Mouse (Mus musculus) neural tube, embryonic 12.5 days (tissue): ENCODE measurements at regions not wholly inside any gene's neighbourhood (a gene's known extent, or its start where the extent isn't known, plus 50 kb on each side); places are given as distances from the start of the nearest gene placed in this dataset.

Experiments
- ATAC-seq: fragments of 200-750 bp; cut with Nextera tagmentation; 2 replicates; pipeline ENCODE4 v1.8.0; 2017; ENCODE audit warnings: low read depth, mild to moderate bottlenecking, moderate TSS enrichment, moderate library complexity; ENCODE audit not compliant: low FRiP score
- H3K27ac ChIP-seq: fragments of 300-500 bp; sonication (generic); 2 replicates; pipeline ENCODE4 v1.5.1; 2016
- H3K27me3 ChIP-seq: fragments of 300-500 bp; sonication (generic); replicated peaks from 2 replicates; pipeline ENCODE4 v1.6.1; 2016; ENCODE audit warnings: mild to moderate bottlenecking
- H3K36me3 ChIP-seq: fragments of 300-500 bp; sonication (generic); 2 replicates; pipeline ENCODE4 v1.6.1; 2016; ENCODE audit warnings: mild to moderate bottlenecking
- H3K4me1 ChIP-seq: fragments of 300-500 bp; sonication (generic); 2 replicates; pipeline ENCODE4 v1.6.1; 2016
- H3K4me2 ChIP-seq: fragments of 300-500 bp; sonication (generic); replicated peaks from 2 replicates; pipeline ENCODE4 v1.6.1; 2016; ENCODE audit warnings: mild to moderate bottlenecking
- H3K4me3 ChIP-seq: fragments of 300-500 bp; sonication (generic); 2 replicates; pipeline ENCODE4 v1.5.1; 2016
- H3K9ac ChIP-seq: fragments of 300-500 bp; sonication (generic); 2 replicates; pipeline ENCODE4 v1.6.1; 2016; ENCODE audit warnings: mild to moderate bottlenecking
- H3K9me3 ChIP-seq: fragments of 300-500 bp; sonication (generic); 2 replicates; pipeline ENCODE4 v1.6.1; 2016; ENCODE audit warnings: mild to moderate bottlenecking
- WGBS: fragments of 180-500 bp; shearing (Covaris S2); methylation state at CpG from one replicate; pipeline ENCODE4 v1.1.7; 2016; 5-methylcytosine and 5-hydroxymethylcytosine counted together

DNA sequence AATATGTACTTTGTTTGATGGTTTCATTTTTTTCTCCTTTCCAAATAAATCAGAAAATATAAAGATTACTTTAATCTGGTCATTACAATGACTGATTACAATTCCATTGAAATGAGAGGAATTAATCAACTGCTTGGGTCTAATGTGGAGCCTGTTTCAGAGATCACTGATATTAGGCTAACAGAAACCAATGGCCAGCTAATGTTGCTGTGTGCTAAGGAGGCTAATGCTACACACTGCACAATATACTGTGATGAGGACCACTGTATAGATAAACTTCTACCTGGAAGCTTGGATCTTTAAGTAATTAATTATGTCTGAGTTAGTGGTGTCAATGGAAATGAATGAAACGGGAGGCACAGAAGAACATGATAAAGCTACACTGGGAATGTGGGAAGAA, 284.6 kb upstream of the Dab2 start:
- 77% methylated on average over 1 of the region's 1 CpGs for WGBS
- no peaks in the 10 kb centered on the region for H3K36me3 ChIP-seq
- ATAC-seq, result 0 out of 2 replicates have a peak, but pooled peaks have one; percentile 68

DNA sequence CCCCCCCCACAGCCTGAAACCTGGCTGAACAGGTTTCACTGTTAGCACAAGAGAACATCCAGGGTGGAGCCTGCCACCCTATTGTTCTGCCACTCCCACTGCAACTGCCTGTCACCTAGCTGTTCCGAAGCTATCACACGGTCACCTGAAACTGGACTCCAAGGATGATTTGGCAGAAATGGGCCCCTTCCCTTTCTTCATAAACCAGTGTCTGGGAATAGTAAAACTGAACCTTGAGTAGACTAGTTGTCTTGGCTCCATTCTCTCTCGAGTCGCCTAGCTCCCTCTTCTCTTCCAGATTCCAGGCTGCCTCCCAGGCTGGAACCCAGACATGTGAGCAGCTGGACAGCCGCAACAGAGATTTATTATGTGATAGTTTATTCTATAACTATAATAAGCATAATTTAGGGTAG, 282.9 kb upstream of the Dab2 start:
- H3K27me3 ChIP-seq, result no peaks in the 10 kb centered on the region
- no peak overlapping the region for H3K27ac ChIP-seq
- ATAC-seq, result no peak
- no peak overlapping the region for H3K4me3 ChIP-seq
- H3K9me3 ChIP-seq, result no peaks in the 10 kb centered on the region
- no peak overlapping the region for H3K4me2 ChIP-seq
- 69% methylated on average over 5 of the region's 5 CpGs for WGBS
- no peak overlapping the region for H3K9ac ChIP-seq
- H3K4me1 ChIP-seq, result no peaks in the 10 kb centered on the region
- H3K36me3 ChIP-seq, result no peaks in the 10 kb centered on the region

More for the DNA sequence above, 284.6 kb upstream of the Dab2 start:
- Histone ChIP-seq H3K4me3 (no peak overlapping the region), H3K9me3 (no peaks in the 10 kb centered on the region), H3K27ac (no peak overlapping the region), H3K27me3 (no peaks in the 10 kb centered on the region), H3K9ac (no peak overlapping the region), H3K4me1 (no peaks in the 10 kb centered on the region), H3K4me2 (no peak overlapping the region)

DNA sequence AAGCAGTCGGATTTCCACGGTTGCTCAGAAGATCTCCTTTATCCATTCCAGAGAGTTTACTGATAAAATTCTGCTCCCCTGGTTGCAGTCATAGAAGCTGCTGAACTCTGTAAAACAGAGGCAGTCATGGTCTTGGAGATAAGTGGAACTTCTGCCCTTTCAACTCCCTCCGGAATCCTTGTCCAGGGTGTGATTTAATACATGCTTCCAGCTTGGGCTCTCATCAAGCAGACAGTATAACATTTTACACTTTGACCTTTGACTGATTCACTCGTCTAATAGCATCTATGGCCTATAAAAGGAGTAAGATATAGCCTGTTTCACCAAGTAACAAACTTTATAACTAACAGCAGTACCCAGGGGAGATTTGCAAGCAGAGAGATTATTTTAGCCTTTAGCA, 274.0 kb upstream of the Dab2 start:
- WGBS, result 43% methylated on average over 4 of the region's 4 CpGs

DNA sequence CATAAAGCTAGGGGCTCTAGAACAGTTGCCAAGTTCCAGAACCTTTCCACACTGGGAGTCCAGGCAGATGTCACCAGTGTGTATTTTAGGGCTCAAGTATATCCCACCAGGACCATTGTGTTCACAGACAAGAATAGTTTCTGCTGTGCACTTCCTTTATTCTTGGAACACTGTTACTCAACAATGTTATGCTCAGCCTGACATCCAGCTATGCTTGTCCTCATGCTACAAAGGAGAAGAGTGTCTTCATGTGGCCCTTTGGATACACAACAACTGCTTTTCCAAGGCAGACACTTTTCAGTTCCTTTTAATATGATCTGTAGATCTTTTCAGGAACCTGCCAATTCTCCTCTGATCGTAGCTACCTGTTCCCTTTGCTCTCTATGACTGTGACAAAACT, 270.4 kb upstream of the Dab2 start:
- 89% methylated on average over 1 of the region's 1 CpGs for WGBS
- no peak overlapping the region for H3K4me3 ChIP-seq
- no peaks in the 10 kb centered on the region for H3K36me3 ChIP-seq
- H3K27me3 ChIP-seq, result no peaks in the 10 kb centered on the region
- no peak overlapping the region for H3K4me2 ChIP-seq
- H3K9ac ChIP-seq, result no peak overlapping the region
- no peak for ATAC-seq
- no peaks in the 10 kb centered on the region for H3K4me1 ChIP-seq
- H3K9me3 ChIP-seq, result no peaks in the 10 kb centered on the region
- H3K27ac ChIP-seq, result no peak overlapping the region

More for the DNA sequence above, 274.0 kb upstream of the Dab2 start:
- Histone ChIP-seq H3K4me2 (no peak overlapping the region), H3K36me3 (no peaks in the 10 kb centered on the region), H3K27me3 (no peaks in the 10 kb centered on the region), H3K27ac (no peak overlapping the region), H3K9me3 (no peaks in the 10 kb centered on the region), H3K9ac (no peak overlapping the region), H3K4me1 (no peaks in the 10 kb centered on the region), H3K4me3 (no peak overlapping the region)
- no peak for ATAC-seq

DNA sequence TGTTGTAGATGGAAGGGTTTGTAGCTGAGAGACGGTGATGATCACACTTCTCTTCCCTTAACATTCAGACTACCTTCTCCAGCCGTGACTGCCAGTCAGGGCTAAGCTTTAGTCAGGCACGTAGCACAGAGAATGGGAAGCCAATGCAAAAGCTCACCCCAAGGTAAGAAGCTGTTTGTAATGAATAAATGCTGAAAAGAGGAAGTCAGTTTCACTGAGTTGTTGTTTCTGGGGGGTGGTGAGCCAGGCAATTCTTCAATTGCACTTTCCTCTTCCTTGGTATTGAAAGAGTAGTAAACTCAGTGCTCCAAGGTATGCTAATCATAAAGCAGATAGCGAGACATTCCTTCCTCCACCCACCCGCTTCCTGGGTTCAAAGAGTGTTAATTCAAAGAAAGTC, 269.2 kb upstream of the Dab2 start:
- no peak overlapping the region for H3K27ac ChIP-seq
- no peak overlapping the region for H3K9ac ChIP-seq
- H3K9me3 ChIP-seq, result no peaks in the 10 kb centered on the region
- H3K4me3 ChIP-seq, result no peak overlapping the region
- 72% methylated on average over 5 of the region's 5 CpGs for WGBS
- H3K4me1 ChIP-seq, result no peaks in the 10 kb centered on the region
- no peaks in the 10 kb centered on the region for H3K36me3 ChIP-seq
- ATAC-seq, result no peak
- no peak overlapping the region for H3K4me2 ChIP-seq
- no peaks in the 10 kb centered on the region for H3K27me3 ChIP-seq

DNA sequence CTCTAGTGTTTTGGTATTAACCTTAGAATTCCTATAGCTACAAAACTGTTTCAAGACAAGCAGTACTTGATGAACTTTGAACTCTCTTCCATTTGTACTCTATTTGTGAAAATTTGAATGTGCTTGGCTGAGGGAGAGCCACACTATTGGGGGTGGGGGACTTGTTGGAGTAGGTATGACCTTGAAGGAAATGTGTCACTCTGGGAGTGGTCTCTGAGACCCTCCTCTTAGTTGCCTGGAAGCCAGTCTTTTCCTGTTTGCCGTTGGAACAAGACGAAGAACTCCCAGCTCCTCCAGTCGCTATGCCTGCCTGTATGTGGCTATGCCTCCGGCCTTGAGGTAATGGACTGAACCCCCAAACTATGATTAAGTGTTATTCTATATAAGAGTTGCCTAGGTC, 265.4 kb upstream of the Dab2 start:
- H3K4me3 ChIP-seq, result no peak overlapping the region
- H3K9me3 ChIP-seq, result no peaks in the 10 kb centered on the region
- H3K9ac ChIP-seq, result no peak overlapping the region
- no peaks in the 10 kb centered on the region for H3K4me1 ChIP-seq
- H3K4me2 ChIP-seq, result no peak overlapping the region
- H3K27me3 ChIP-seq, result no peaks in the 10 kb centered on the region
- H3K36me3 ChIP-seq, result no peaks in the 10 kb centered on the region
- no peak overlapping the region for H3K27ac ChIP-seq
- ATAC-seq, result no peak
- 92% methylated on average over 4 of the region's 4 CpGs for WGBS

DNA sequence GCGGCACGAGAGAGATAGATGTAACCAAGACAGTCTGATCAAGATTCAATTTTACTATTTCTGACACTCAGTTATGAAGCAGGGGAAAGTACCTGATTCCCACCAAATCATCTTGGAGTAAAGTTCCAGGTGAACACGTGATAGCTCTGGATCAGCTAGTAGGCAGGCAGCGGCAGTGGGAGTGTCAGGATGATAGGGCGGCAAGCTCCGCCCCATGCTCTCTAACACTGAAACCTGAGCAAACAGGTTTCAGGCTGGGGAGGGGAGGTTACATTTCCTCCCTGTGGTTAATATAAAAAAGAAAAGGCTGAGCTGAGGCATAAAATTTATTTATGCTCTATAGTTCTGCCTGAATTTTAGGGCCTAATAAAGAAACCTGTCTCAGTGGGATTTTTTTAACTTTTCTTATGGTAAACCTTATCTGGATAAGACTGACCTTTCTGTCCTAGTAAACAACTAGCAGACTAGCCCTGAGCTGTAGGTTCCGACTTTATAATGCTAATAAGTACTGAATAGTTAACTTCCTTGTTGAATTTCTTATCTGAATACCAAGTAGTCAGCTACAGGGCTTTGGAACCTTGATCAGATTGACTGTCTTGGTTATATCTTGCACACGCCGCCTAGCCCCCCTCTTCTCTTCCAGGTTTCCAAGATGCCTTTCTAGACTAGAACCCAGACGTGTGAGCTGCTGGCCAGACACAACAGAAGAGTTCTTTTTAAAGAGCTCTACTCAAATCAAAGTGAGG, 254.9 kb upstream of the Dab2 start:
- no peaks in the 10 kb centered on the region for H3K9me3 ChIP-seq
- no peaks in the 10 kb centered on the region for H3K36me3 ChIP-seq
- no peaks in the 10 kb centered on the region for H3K4me1 ChIP-seq
- no peak overlapping the region for H3K4me3 ChIP-seq
- no peak overlapping the region for H3K9ac ChIP-seq
- WGBS, result 52% methylated on average over 10 of the region's 10 CpGs
- no peak overlapping the region for H3K27ac ChIP-seq
- no peak for ATAC-seq
- no peaks in the 10 kb centered on the region for H3K27me3 ChIP-seq
- H3K4me2 ChIP-seq, result no peak overlapping the region

DNA sequence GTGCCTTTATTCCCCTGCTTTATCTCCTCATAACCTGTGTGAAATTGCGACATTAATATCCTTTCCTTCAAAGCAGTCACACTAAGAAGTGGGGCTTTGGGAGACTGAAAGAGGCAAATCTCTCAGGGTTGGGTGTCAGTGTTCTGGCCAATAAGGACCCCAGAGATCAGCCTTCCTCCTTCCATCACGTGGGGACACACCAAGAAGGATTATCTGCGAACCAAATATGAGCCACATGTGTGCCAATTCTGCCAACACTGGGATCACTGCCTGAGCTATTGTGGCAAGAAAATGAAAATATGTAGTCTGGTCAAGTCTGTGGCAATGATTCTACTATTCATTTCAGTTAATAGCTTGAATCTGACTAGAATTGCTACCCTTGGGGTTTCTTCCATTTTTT, 243.9 kb upstream of the Dab2 start:
- Histone ChIP-seq H3K4me3 (no peak overlapping the region), H3K27ac (no peak overlapping the region), H3K9ac (no peak overlapping the region), H3K4me1 (peaks cover 6% of the 10 kb centered on the region; the same call in 1 of the 2 replicates), H3K4me2 (no peak overlapping the region), H3K9me3 (no peaks in the 10 kb centered on the region), H3K27me3 (no peaks in the 10 kb centered on the region), H3K36me3 (no peaks in the 10 kb centered on the region)
- 89% methylated on average over 3 of the region's 3 CpGs for WGBS
- no peak for ATAC-seq

DNA sequence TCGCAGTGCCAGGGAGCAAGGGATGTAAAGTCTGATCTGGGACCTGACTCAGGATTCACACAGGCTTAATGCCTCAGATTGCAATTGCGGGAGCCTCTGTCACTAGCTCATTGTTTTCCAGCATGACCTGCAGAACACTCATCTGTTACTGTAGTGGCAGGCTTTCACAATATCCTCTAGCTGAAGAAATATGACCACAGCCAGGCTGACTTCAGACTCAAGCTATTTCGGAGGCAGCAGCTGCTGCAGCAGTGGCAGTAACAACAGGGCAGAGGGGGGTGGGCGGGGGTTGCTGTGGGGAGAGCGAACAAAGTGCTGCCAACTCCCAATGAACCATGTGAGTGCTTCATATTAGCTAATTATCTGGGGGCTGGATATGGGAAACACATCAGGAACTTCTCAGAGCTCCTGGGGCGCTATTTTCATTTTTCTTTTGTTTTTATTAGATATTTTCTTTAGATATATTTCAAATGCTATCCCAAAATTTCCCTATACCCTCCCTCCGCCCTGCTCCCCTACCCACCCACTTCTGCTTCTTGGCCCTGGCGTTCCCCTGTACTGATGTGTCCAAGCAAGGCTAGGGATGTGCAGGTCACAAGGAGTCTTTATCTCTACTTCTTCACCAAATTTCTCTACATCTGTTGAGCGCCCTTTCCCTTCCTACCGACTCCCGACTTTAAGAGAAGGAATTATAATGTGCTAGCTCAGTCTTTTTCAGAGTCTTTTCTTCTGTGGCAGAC, 242.5 kb upstream of the Dab2 start:
- H3K27me3 ChIP-seq, result no peaks in the 10 kb centered on the region
- no peaks in the 10 kb centered on the region for H3K36me3 ChIP-seq
- H3K4me2 ChIP-seq, result no peak overlapping the region
- no peak overlapping the region for H3K9ac ChIP-seq
- WGBS, result 53% methylated on average over 11 of the region's 11 CpGs
- no peak overlapping the region for H3K27ac ChIP-seq
- peaks cover 6% of the 10 kb centered on the region; the same call in 1 of the 2 replicates for H3K4me1 ChIP-seq
- no peak overlapping the region for H3K4me3 ChIP-seq
- peak; percentile 41; the same call in 1 of the 2 replicates for ATAC-seq
- H3K9me3 ChIP-seq, result no peaks in the 10 kb centered on the region

DNA sequence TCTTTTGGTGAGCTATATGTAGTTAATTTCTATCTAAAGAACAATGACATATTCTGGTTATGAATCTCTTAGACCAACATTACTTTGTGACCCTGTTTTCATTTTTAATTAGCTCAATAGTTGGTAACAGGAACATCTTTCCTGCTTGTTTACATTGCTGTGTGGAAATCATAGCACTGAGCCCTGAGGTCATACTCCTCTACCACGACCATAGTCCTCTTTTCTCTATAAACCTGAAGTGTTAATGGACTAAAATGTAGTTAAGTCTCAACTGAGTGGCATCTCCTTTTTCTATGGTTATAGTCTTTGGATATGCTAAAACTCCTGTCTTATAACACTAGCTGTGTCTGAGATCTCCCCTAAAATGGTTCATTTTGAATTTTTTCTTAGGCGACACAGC, 240.2 kb upstream of the Dab2 start:
- Histone ChIP-seq H3K4me3 (no peak overlapping the region), H3K4me2 (no peak overlapping the region), H3K9me3 (no peaks in the 10 kb centered on the region), H3K27me3 (no peaks in the 10 kb centered on the region), H3K9ac (no peak overlapping the region), H3K36me3 (no peaks in the 10 kb centered on the region), H3K27ac (no peak overlapping the region), H3K4me1 (peaks cover 6% of the 10 kb centered on the region; the same call in 1 of the 2 replicates)
- WGBS, result 84% methylated on average over 2 of the region's 2 CpGs
- ATAC-seq, result no peak

DNA sequence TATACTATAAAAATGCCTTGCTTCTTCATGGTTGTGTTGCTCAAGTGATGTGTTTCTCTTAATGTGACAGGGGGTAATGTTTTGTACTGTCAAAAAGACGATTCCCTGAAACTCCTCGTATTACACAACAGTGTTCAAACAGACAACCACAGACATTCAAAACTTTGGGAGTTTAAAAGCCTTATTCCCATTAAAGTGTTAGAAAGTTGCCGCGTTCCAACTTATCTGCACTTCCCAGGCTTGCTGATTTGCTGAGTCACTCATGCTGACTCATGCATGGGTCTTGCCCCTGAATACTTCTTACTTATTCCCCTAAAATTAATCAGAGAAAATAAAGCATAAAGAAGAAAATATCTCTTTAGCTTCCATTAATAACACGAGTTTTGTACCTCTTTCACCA, 239.8 kb upstream of the Dab2 start:
- ATAC-seq, result no peak
- Histone ChIP-seq H3K27ac (no peak overlapping the region), H3K4me3 (no peak overlapping the region), H3K9me3 (no peaks in the 10 kb centered on the region), H3K4me2 (no peak overlapping the region), H3K27me3 (no peaks in the 10 kb centered on the region), H3K36me3 (no peaks in the 10 kb centered on the region), H3K9ac (no peak overlapping the region), H3K4me1 (peaks cover 6% of the 10 kb centered on the region; the same call in 1 of the 2 replicates)
- 91% methylated on average over 5 of the region's 5 CpGs for WGBS

DNA sequence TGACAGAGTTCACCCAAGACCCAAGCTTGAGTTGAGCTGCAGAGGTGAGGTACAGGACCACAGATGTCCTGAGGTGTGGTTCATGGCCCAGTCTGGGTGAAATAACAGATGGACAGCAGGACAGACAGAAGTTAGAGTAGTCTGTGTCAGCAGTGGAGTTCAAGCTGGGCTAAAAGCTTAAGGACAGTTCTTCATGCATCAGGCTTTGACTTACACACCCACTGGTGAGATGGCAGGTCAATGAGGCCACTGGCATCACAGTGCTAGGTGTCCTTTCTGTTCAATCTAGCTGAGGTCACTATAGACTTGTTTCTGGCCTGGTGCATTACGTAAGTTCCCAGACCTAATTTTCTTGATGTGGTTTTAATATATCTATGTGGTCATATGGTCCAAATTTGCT, 238.9 kb upstream of the Dab2 start:
- no peak overlapping the region for H3K4me3 ChIP-seq
- no peaks in the 10 kb centered on the region for H3K9me3 ChIP-seq
- H3K27me3 ChIP-seq, result no peaks in the 10 kb centered on the region
- no peaks in the 10 kb centered on the region for H3K36me3 ChIP-seq
- WGBS, result 94% methylated on average over 1 of the region's 1 CpGs
- no peak overlapping the region for H3K27ac ChIP-seq
- no peak for ATAC-seq
- no peak overlapping the region for H3K9ac ChIP-seq
- no peak overlapping the region for H3K4me2 ChIP-seq
- peaks cover 6% of the 10 kb centered on the region; the same call in 1 of the 2 replicates for H3K4me1 ChIP-seq
